Mouse (Mus musculus): ENCODE data around the gene Birc6. TPM values are rescaled to one million over a fixed set of nuclear protein-coding genes. Genes with fewer than 3 reads are reported as not detected.

Birc6 gene
- polyA plus RNA-seq, 1 experiment from 2014 or later, result 80.0 TPM

GRCm38 (mm10) chr17:74522797-74523723 lies 5.0 kb upstream of the Birc6 start:
- no peak overlapping the region for H3K4me2 ChIP-seq
- 80% methylated on average over 8 of the region's 8 CpGs for WGBS
- no peak overlapping the region for H3K4me3 ChIP-seq

GRCm38 (mm10) chr17:74526117-74526516 lies 2.0 kb upstream of the Birc6 start:
- Histone ChIP-seq H3K9ac (no peak overlapping the region), H3K9me3 (no peaks in the 10 kb centered on the region), H3K27me3 (no peaks in the 10 kb centered on the region), H3K27ac (no peak overlapping the region), H3K36me3 (no peaks in the 10 kb centered on the region), H3K4me1 (peaks cover 23% of the 10 kb centered on the region), H3K4me2 (no peak overlapping the region), H3K4me3 (no peak overlapping the region)
- WGBS, result 88% methylated on average over 2 of the region's 2 CpGs
- no peak for ATAC-seq (ENCODE audit: borderline replicate concordance, extremely low read depth, low FRiP score, low TSS enrichment)

More at GRCm38 (mm10) chr17:74522797-74523723, 5.0 kb upstream of the Birc6 start:
- Histone ChIP-seq H3K4me1 (peaks cover 10% of the 10 kb centered on the region), H3K27me3 (no peaks in the 10 kb centered on the region), H3K36me3 (no peaks in the 10 kb centered on the region), H3K27ac (no peak overlapping the region), H3K9ac (no peak overlapping the region), H3K9me3 (no peaks in the 10 kb centered on the region)
- no peak for ATAC-seq (ENCODE audit: borderline replicate concordance, extremely low read depth, low FRiP score, low TSS enrichment)

GRCm38 (mm10) chr17:74526806-74527653 lies 1.1 kb upstream of the Birc6 start:
- H3K27me3 ChIP-seq, result no peaks in the 10 kb centered on the region
- H3K4me3 ChIP-seq, result peak overlapping the region; percentile 40
- peak overlapping the region; percentile 62 for H3K4me2 ChIP-seq
- peak overlapping the region; percentile 47 for H3K9ac ChIP-seq
- H3K9me3 ChIP-seq, result no peaks in the 10 kb centered on the region
- H3K4me1 ChIP-seq, result peaks cover 23% of the 10 kb centered on the region
- peak overlapping the region; percentile 98 for H3K27ac ChIP-seq
- 88% methylated on average over 9 of the region's 9 CpGs for WGBS
- no peak for ATAC-seq (ENCODE audit: borderline replicate concordance, extremely low read depth, low FRiP score, low TSS enrichment)
- no peaks in the 10 kb centered on the region for H3K36me3 ChIP-seq

GRCm38 (mm10) chr17:74528648-74529532 lies 795 bp downstream of the Birc6 start:
- H3K9me3 ChIP-seq, result no peaks in the 10 kb centered on the region
- ATAC-seq (ENCODE audit: borderline replicate concordance, extremely low read depth, low FRiP score, low TSS enrichment), result peak; percentile 52
- peak overlapping the region; percentile 99 for H3K4me3 ChIP-seq
- peak overlapping the region; percentile 98 for H3K9ac ChIP-seq
- H3K4me1 ChIP-seq, result peaks cover 23% of the 10 kb centered on the region
- no peaks in the 10 kb centered on the region for H3K36me3 ChIP-seq
- peak overlapping the region; percentile 76 for H3K4me2 ChIP-seq
- under 1% methylated on average over 71 of the region's 72 CpGs for whole genome bisulfite sequencing
- no peaks in the 10 kb centered on the region for H3K27me3 ChIP-seq
- peak overlapping the region; percentile 98 for H3K27ac ChIP-seq

- H3K9me3 ChIP-seq, result no peaks in the 10 kb centered on the region
- no peaks in the 10 kb centered on the region for H3K36me3 ChIP-seq
- peak overlapping the region; percentile 98 for H3K27ac ChIP-seq
- H3K4me2 ChIP-seq, result peak overlapping the region; percentile 76
- no peak for ATAC-seq (ENCODE audit: borderline replicate concordance, extremely low read depth, low FRiP score, low TSS enrichment)
- peak overlapping the region; percentile 99 for H3K4me3 ChIP-seq
- 8% methylated on average over 3 of the region's 3 CpGs for WGBS
- H3K4me1 ChIP-seq, result peaks cover 23% of the 10 kb centered on the region
- H3K9ac ChIP-seq, result peak overlapping the region; percentile 98
- no peaks in the 10 kb centered on the region for H3K27me3 ChIP-seq
Observed at GRCm38 (mm10) chr17:74529533-74529824, 1.4 kb downstream of the Birc6 start.

GRCm38 (mm10) chr17:74534971-74535370 lies 6.9 kb downstream of the Birc6 start:
- H3K4me3 ChIP-seq, result no peak overlapping the region
- no peak for ATAC-seq (ENCODE audit: borderline replicate concordance, extremely low read depth, low FRiP score, low TSS enrichment)
- no peaks in the 10 kb centered on the region for H3K36me3 ChIP-seq
- no peak overlapping the region for H3K9ac ChIP-seq
- no peak overlapping the region for H3K27ac ChIP-seq
- no peaks in the 10 kb centered on the region for H3K9me3 ChIP-seq
- H3K4me1 ChIP-seq, result peaks cover 8% of the 10 kb centered on the region
- no peak overlapping the region for H3K4me2 ChIP-seq
- no peaks in the 10 kb centered on the region for H3K27me3 ChIP-seq
- WGBS, result 97% methylated on average over 4 of the region's 4 CpGs

GRCm38 (mm10) chr17:74537526-74537925 lies 9.4 kb downstream of the Birc6 start:
- ATAC-seq (ENCODE audit: borderline replicate concordance, extremely low read depth, low FRiP score, low TSS enrichment), result no peak
- Histone ChIP-seq H3K4me1 (no peaks in the 10 kb centered on the region), H3K27ac (no peak overlapping the region), H3K36me3 (no peaks in the 10 kb centered on the region), H3K9ac (no peak overlapping the region), H3K4me3 (no peak overlapping the region), H3K4me2 (no peak overlapping the region), H3K27me3 (no peaks in the 10 kb centered on the region), H3K9me3 (no peaks in the 10 kb centered on the region)
- WGBS, result 71% methylated on average over 1 of the region's 1 CpGs

GRCm38 (mm10) chr17:74543615-74544014 lies 15.5 kb downstream of the Birc6 start:
- no peak overlapping the region for H3K27ac ChIP-seq
- H3K4me2 ChIP-seq, result no peak overlapping the region

GRCm38 (mm10) chr17:74554118-74554517 lies 26.0 kb downstream of the Birc6 start:
- 66% methylated on average over 5 of the region's 5 CpGs for WGBS
- H3K36me3 ChIP-seq, result peaks cover 29% of the 10 kb centered on the region

More at GRCm38 (mm10) chr17:74543615-74544014, 15.5 kb downstream of the Birc6 start:
- Histone ChIP-seq H3K36me3 (peaks cover 23% of the 10 kb centered on the region; the same call in 1 of the 2 replicates), H3K4me3 (no peak overlapping the region), H3K27me3 (no peaks in the 10 kb centered on the region), H3K4me1 (no peaks in the 10 kb centered on the region), H3K9ac (no peak overlapping the region), H3K9me3 (no peaks in the 10 kb centered on the region)
- ATAC-seq (ENCODE audit: borderline replicate concordance, extremely low read depth, low FRiP score, low TSS enrichment), result no peak
- WGBS, result 86% methylated on average over 2 of the region's 2 CpGs

GRCm38 (mm10) chr17:74559891-74560290 lies 31.8 kb downstream of the Birc6 start:
- no peaks in the 10 kb centered on the region for H3K27me3 ChIP-seq
- no peak overlapping the region for H3K4me2 ChIP-seq
- H3K27ac ChIP-seq, result no peak overlapping the region
- H3K4me1 ChIP-seq, result no peaks in the 10 kb centered on the region
- 91% methylated on average over 11 of the region's 11 CpGs for WGBS
- no peaks in the 10 kb centered on the region for H3K9me3 ChIP-seq
- no peak for ATAC-seq (ENCODE audit: borderline replicate concordance, extremely low read depth, low FRiP score, low TSS enrichment)
- peaks cover 28% of the 10 kb centered on the region for H3K36me3 ChIP-seq
- H3K9ac ChIP-seq, result no peak overlapping the region
- H3K4me3 ChIP-seq, result no peak overlapping the region

More at GRCm38 (mm10) chr17:74554118-74554517, 26.0 kb downstream of the Birc6 start:
- no peak overlapping the region for H3K4me2 ChIP-seq
- no peak for ATAC-seq (ENCODE audit: borderline replicate concordance, extremely low read depth, low FRiP score, low TSS enrichment)
- no peak overlapping the region for H3K4me3 ChIP-seq
- no peak overlapping the region for H3K27ac ChIP-seq
- H3K9me3 ChIP-seq, result no peaks in the 10 kb centered on the region
- H3K27me3 ChIP-seq, result no peaks in the 10 kb centered on the region
- H3K9ac ChIP-seq, result no peak overlapping the region
- H3K4me1 ChIP-seq, result no peaks in the 10 kb centered on the region

GRCm38 (mm10) chr17:74564151-74564550 lies 36.1 kb downstream of the Birc6 start:
- Histone ChIP-seq H3K9ac (no peak overlapping the region), H3K9me3 (no peaks in the 10 kb centered on the region), H3K4me2 (no peak overlapping the region), H3K4me1 (no peaks in the 10 kb centered on the region), H3K27me3 (no peaks in the 10 kb centered on the region), H3K4me3 (no peak overlapping the region), H3K27ac (no peak overlapping the region), H3K36me3 (peaks cover 42% of the 10 kb centered on the region)
- ATAC-seq (ENCODE audit: borderline replicate concordance, extremely low read depth, low FRiP score, low TSS enrichment), result no peak

Measured in lung, embryonic 15.5 days (tissue).